Mouse (Mus musculus): ENCODE measurements around the gene Azi2. TPM values are rescaled to one million over a fixed set of nuclear protein-coding genes. Genes with fewer than 3 reads are reported as not detected.

Gene Azi2
- 30.0 and 34.2 TPM in 2 replicates for polyA plus RNA-seq (2012; rRNA removed)

GRCm38 (mm10) chr9:118040218-118041021 lies at the start of gene Azi2:
TSS of gene Azi2 (plus strand) at chr9:118040499.

Other genes starting within 250 kb of the Azi2 start
- 1.9 and 2.0 TPM in 2 replicates for gene Cmc1, start 109.7 kb downstream of the Azi2 start, polyA plus RNA-seq (2012; rRNA removed)

Measured in colon, adult 2 months (tissue).